Mouse (Mus musculus): Measurements from ENCODE around the gene Aknad1. TPM values are rescaled to one million over a fixed set of nuclear protein-coding genes. Genes with fewer than 3 reads are reported as not detected.

The Aknad1 gene
- polyA plus RNA-seq, 1 experiment from 2014 or later = not detected

- H3K4me2 ChIP-seq (ENCODE audit: low read length) = no peak overlapping the region
Observed at GRCm38 (mm10) chr3:108762597-108763111, 23.2 kb downstream of the Aknad1 start.

GRCm38 (mm10) chr3:108763691-108764090 lies 24.2 kb downstream of the Aknad1 start:
- no peak overlapping the region for H3K4me3 ChIP-seq (ENCODE audit: control insufficient read depth in 1 of 2, insufficient read depth in 1 of 2, low read depth in 1 of 2, low read length in 2 of 2)
- no peaks in the 10 kb centered on the region for H3K36me3 ChIP-seq (ENCODE audit: control insufficient read depth, insufficient read depth, low read length)
- no peaks in the 10 kb centered on the region for H3K9me3 ChIP-seq (ENCODE audit: control insufficient read depth, low read length)
- no peak overlapping the region for H3K9ac ChIP-seq (ENCODE audit: low read length)
- H3K27me3 ChIP-seq (ENCODE audit: control insufficient read depth, insufficient read depth, low read length) = no peaks in the 10 kb centered on the region
- WGBS = 74% methylated on average over 2 of the region's 2 CpGs
- no peaks in the 10 kb centered on the region; a peak in 1 of 4 replicates for H3K4me1 ChIP-seq (ENCODE audit: control insufficient read depth in 2 of 2, insufficient read depth in 2 of 2, low read length in 2 of 2)
- no peak for ATAC-seq (ENCODE audit: insufficient number of reproducible peaks, insufficient read depth, low FRiP score, low read depth)
- H3K4me2 ChIP-seq (ENCODE audit: low read length) = no peak overlapping the region
- H3K27ac ChIP-seq (replicated peaks in 1 of 2; ENCODE audit: control insufficient read depth in 1 of 2, insufficient read depth in 1 of 2, low read depth in 2 of 2, low read length in 2 of 2) = no peak overlapping the region

More at GRCm38 (mm10) chr3:108762597-108763111, 23.2 kb downstream of the Aknad1 start:
- no peaks in the 10 kb centered on the region for H3K9me3 ChIP-seq (ENCODE audit: control insufficient read depth, low read length)
- no peaks in the 10 kb centered on the region for H3K27me3 ChIP-seq (ENCODE audit: control insufficient read depth, insufficient read depth, low read length)
- H3K27ac ChIP-seq (replicated peaks in 1 of 2; ENCODE audit: control insufficient read depth in 1 of 2, insufficient read depth in 1 of 2, low read depth in 2 of 2, low read length in 2 of 2) = no peak overlapping the region
- H3K9ac ChIP-seq (ENCODE audit: low read length) = no peak overlapping the region
- H3K4me3 ChIP-seq (ENCODE audit: control insufficient read depth in 1 of 2, insufficient read depth in 1 of 2, low read depth in 1 of 2, low read length in 2 of 2) = no peak overlapping the region
- H3K4me1 ChIP-seq (ENCODE audit: control insufficient read depth in 2 of 2, insufficient read depth in 2 of 2, low read length in 2 of 2) = no peaks in the 10 kb centered on the region; a peak in 1 of 4 replicates
- ATAC-seq (ENCODE audit: insufficient number of reproducible peaks, insufficient read depth, low FRiP score, low read depth) = no peak
- no peaks in the 10 kb centered on the region for H3K36me3 ChIP-seq (ENCODE audit: control insufficient read depth, insufficient read depth, low read length)
- WGBS = 76% methylated on average over 7 of the region's 7 CpGs

- no peak for ATAC-seq (ENCODE audit: insufficient number of reproducible peaks, insufficient read depth, low FRiP score, low read depth)
- WGBS = 50% methylated on average over 7 of the region's 7 CpGs
Observed at GRCm38 (mm10) chr3:108764976-108765375, 25.5 kb downstream of the Aknad1 start.

GRCm38 (mm10) chr3:108765476-108765875 lies 26.0 kb downstream of the Aknad1 start:
- H3K27ac ChIP-seq (replicated peaks in 1 of 2; ENCODE audit: control insufficient read depth in 1 of 2, insufficient read depth in 1 of 2, low read depth in 2 of 2, low read length in 2 of 2) = no peak overlapping the region
- 81% methylated on average over 7 of the region's 7 CpGs for WGBS

More at GRCm38 (mm10) chr3:108764976-108765375, 25.5 kb downstream of the Aknad1 start:
- H3K4me2 ChIP-seq (ENCODE audit: low read length) = no peak overlapping the region
- H3K9ac ChIP-seq (ENCODE audit: low read length) = no peak overlapping the region
- no peaks in the 10 kb centered on the region for H3K27me3 ChIP-seq (ENCODE audit: control insufficient read depth, insufficient read depth, low read length)
- H3K36me3 ChIP-seq (ENCODE audit: control insufficient read depth, insufficient read depth, low read length) = no peaks in the 10 kb centered on the region
- H3K4me1 ChIP-seq (ENCODE audit: control insufficient read depth in 2 of 2, insufficient read depth in 2 of 2, low read length in 2 of 2) = no peaks in the 10 kb centered on the region; a peak in 1 of 4 replicates
- H3K4me3 ChIP-seq (ENCODE audit: control insufficient read depth in 1 of 2, insufficient read depth in 1 of 2, low read depth in 1 of 2, low read length in 2 of 2) = no peak overlapping the region
- H3K9me3 ChIP-seq (ENCODE audit: control insufficient read depth, low read length) = no peaks in the 10 kb centered on the region
- H3K27ac ChIP-seq (replicated peaks in 1 of 2; ENCODE audit: control insufficient read depth in 1 of 2, insufficient read depth in 1 of 2, low read depth in 2 of 2, low read length in 2 of 2) = no peak overlapping the region

GRCm38 (mm10) chr3:108766943-108767342 lies 27.5 kb downstream of the Aknad1 start:
- Histone ChIP-seq H3K27ac (replicated peaks in 1 of 2; ENCODE audit: control insufficient read depth in 1 of 2, insufficient read depth in 1 of 2, low read depth in 2 of 2, low read length in 2 of 2) (no peak overlapping the region), H3K27me3 (ENCODE audit: control insufficient read depth, insufficient read depth, low read length) (no peaks in the 10 kb centered on the region), H3K9ac (ENCODE audit: low read length) (no peak overlapping the region), H3K9me3 (ENCODE audit: control insufficient read depth, low read length) (no peaks in the 10 kb centered on the region), H3K4me3 (ENCODE audit: control insufficient read depth in 1 of 2, insufficient read depth in 1 of 2, low read depth in 1 of 2, low read length in 2 of 2) (no peak overlapping the region), H3K4me2 (ENCODE audit: low read length) (no peak overlapping the region), H3K36me3 (ENCODE audit: control insufficient read depth, insufficient read depth, low read length) (no peaks in the 10 kb centered on the region), H3K4me1 (ENCODE audit: control insufficient read depth in 2 of 2, insufficient read depth in 2 of 2, low read length in 2 of 2) (no peaks in the 10 kb centered on the region; a peak in 1 of 4 replicates)
- ATAC-seq (ENCODE audit: insufficient number of reproducible peaks, insufficient read depth, low FRiP score, low read depth) = no peak
- WGBS = 70% methylated on average over 7 of the region's 7 CpGs

More at GRCm38 (mm10) chr3:108765476-108765875, 26.0 kb downstream of the Aknad1 start:
- no peak overlapping the region for H3K9ac ChIP-seq (ENCODE audit: low read length)
- H3K4me3 ChIP-seq (ENCODE audit: control insufficient read depth in 1 of 2, insufficient read depth in 1 of 2, low read depth in 1 of 2, low read length in 2 of 2) = no peak overlapping the region
- no peaks in the 10 kb centered on the region for H3K9me3 ChIP-seq (ENCODE audit: control insufficient read depth, low read length)
- no peaks in the 10 kb centered on the region; a peak in 1 of 4 replicates for H3K4me1 ChIP-seq (ENCODE audit: control insufficient read depth in 2 of 2, insufficient read depth in 2 of 2, low read length in 2 of 2)
- ATAC-seq (ENCODE audit: insufficient number of reproducible peaks, insufficient read depth, low FRiP score, low read depth) = no peak
- H3K27me3 ChIP-seq (ENCODE audit: control insufficient read depth, insufficient read depth, low read length) = no peaks in the 10 kb centered on the region
- no peaks in the 10 kb centered on the region for H3K36me3 ChIP-seq (ENCODE audit: control insufficient read depth, insufficient read depth, low read length)
- H3K4me2 ChIP-seq (ENCODE audit: low read length) = no peak overlapping the region

GRCm38 (mm10) chr3:108767416-108767815 lies 28.0 kb downstream of the Aknad1 start:
- H3K9ac ChIP-seq (ENCODE audit: low read length) = no peak overlapping the region
- no peak overlapping the region for H3K4me3 ChIP-seq (ENCODE audit: control insufficient read depth in 1 of 2, insufficient read depth in 1 of 2, low read depth in 1 of 2, low read length in 2 of 2)
- H3K4me2 ChIP-seq (ENCODE audit: low read length) = no peak overlapping the region
- no peaks in the 10 kb centered on the region for H3K27me3 ChIP-seq (ENCODE audit: control insufficient read depth, insufficient read depth, low read length)
- WGBS = 59% methylated on average over 10 of the region's 10 CpGs
- H3K9me3 ChIP-seq (ENCODE audit: control insufficient read depth, low read length) = no peaks in the 10 kb centered on the region
- no peak overlapping the region for H3K27ac ChIP-seq (replicated peaks in 1 of 2; ENCODE audit: control insufficient read depth in 1 of 2, insufficient read depth in 1 of 2, low read depth in 2 of 2, low read length in 2 of 2)
- ATAC-seq (ENCODE audit: insufficient number of reproducible peaks, insufficient read depth, low FRiP score, low read depth) = no peak
- no peaks in the 10 kb centered on the region; a peak in 1 of 4 replicates for H3K4me1 ChIP-seq (ENCODE audit: control insufficient read depth in 2 of 2, insufficient read depth in 2 of 2, low read length in 2 of 2)
- H3K36me3 ChIP-seq (ENCODE audit: control insufficient read depth, insufficient read depth, low read length) = no peaks in the 10 kb centered on the region

- no peaks in the 10 kb centered on the region for H3K27me3 ChIP-seq (ENCODE audit: control insufficient read depth, insufficient read depth, low read length)
- no peak for ATAC-seq (ENCODE audit: insufficient number of reproducible peaks, insufficient read depth, low FRiP score, low read depth)
- H3K9me3 ChIP-seq (ENCODE audit: control insufficient read depth, low read length) = no peaks in the 10 kb centered on the region
- no peak overlapping the region for H3K9ac ChIP-seq (ENCODE audit: low read length)
- H3K4me2 ChIP-seq (ENCODE audit: low read length) = no peak overlapping the region
- no peaks in the 10 kb centered on the region for H3K36me3 ChIP-seq (ENCODE audit: control insufficient read depth, insufficient read depth, low read length)
- H3K4me1 ChIP-seq (ENCODE audit: control insufficient read depth in 2 of 2, insufficient read depth in 2 of 2, low read length in 2 of 2) = no peaks in the 10 kb centered on the region; a peak in 1 of 4 replicates
- H3K27ac ChIP-seq (replicated peaks in 1 of 2; ENCODE audit: control insufficient read depth in 1 of 2, insufficient read depth in 1 of 2, low read depth in 2 of 2, low read length in 2 of 2) = no peak overlapping the region
- WGBS = 70% methylated on average over 6 of the region's 6 CpGs
- no peak overlapping the region for H3K4me3 ChIP-seq (ENCODE audit: control insufficient read depth in 1 of 2, insufficient read depth in 1 of 2, low read depth in 1 of 2, low read length in 2 of 2)
Observed at GRCm38 (mm10) chr3:108769547-108769946, 30.1 kb downstream of the Aknad1 start.
